Mouse (Mus musculus): ENCODE results near the gene Tmem265. TPM values are rescaled to one million over a fixed set of nuclear protein-coding genes. Genes with fewer than 3 reads are reported as not detected.

The Tmem265 gene
- polyA plus RNA-seq, 1 experiment: 12.5 TPM

GRCm38 (mm10) chr7:127564381-127565150 lies 3.4 kb downstream of the Tmem265 start:
- no peak for DNase-seq
- Histone ChIP-seq H3K27ac (ENCODE audit: control insufficient read depth, insufficient read depth, low read length) (no peak overlapping the region), H3K4me1 (replicated peaks; ENCODE audit: control insufficient read depth, insufficient read depth, low read length) (no peaks in the 10 kb centered on the region), H3K27me3 (ENCODE audit: control insufficient read depth, insufficient read depth, low read length) (no peaks in the 10 kb centered on the region), H3K36me3 (ENCODE audit: control insufficient read depth, insufficient read depth, low read length) (peaks cover 11% of the 10 kb centered on the region), H3K4me3 (ENCODE audit: control insufficient read depth, insufficient read depth, low read length) (no peak overlapping the region)
- TF ChIP-seq POLR2A (IDR thresholded peaks at IDR 0.05; ENCODE audit: control insufficient read depth, extremely low read depth, insufficient read depth, low read length, poor library complexity) (no peak), CTCF (IDR thresholded peaks at IDR 0.05; ENCODE audit: borderline replicate concordance, control insufficient read depth, extremely low read depth, insufficient read depth, low read length, poor library complexity) (no peak)
- WGBS: 94% methylated on average over 6 of the region's 6 CpGs

DNA sequence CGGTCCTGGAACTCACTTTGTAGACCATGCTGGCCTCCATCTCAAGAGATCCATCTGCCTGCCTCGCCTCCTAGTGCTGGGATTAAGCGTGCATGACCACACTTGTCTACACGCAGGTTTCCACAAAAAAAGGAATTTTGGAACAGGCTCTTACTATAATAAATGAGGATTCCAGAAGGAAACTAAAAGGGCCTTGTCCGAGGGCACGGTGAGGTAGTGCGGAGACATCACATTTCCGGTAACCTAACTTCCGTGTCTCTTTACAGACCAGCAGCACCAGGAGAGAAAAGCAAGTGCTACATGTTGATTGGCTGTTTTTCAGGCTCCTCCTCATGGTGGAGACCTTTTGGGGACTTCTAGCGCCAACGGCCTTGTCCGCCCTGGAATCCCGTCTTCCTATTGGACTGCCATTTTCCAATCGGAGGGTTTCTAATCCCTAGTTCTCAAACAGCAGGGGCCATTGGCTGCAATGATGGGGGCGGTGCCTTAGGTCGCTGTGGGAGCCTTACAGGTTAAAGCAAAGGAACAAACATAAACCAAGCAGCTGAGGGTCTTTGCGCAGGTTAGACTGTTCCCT lies 11.8 kb downstream of the Tmem265 start, which contains the start of gene Phkg2:
Gene Phkg2, plus strand, starts transcription at position 446 of the 577 bp plus-strand sequence.
- under 1% methylated on average over 17 of the region's 17 CpGs for WGBS
- H3K4me1 ChIP-seq (replicated peaks; ENCODE audit: control insufficient read depth, insufficient read depth, low read length): peaks cover 10% of the 10 kb centered on the region
- peaks cover 10% of the 10 kb centered on the region; the same call in 1 of the 2 replicates for H3K36me3 ChIP-seq (ENCODE audit: control insufficient read depth, insufficient read depth, low read length)
- H3K27me3 ChIP-seq (ENCODE audit: control insufficient read depth, insufficient read depth, low read length): no peaks in the 10 kb centered on the region
- H3K4me3 ChIP-seq (ENCODE audit: control insufficient read depth, insufficient read depth, low read length): peak within 1 kb of the TSS; percentile 70
- H3K27ac ChIP-seq (ENCODE audit: control insufficient read depth, insufficient read depth, low read length): peak within 1 kb of the TSS; percentile 69
- no peak for TF ChIP-seq CTCF (IDR thresholded peaks at IDR 0.05; ENCODE audit: borderline replicate concordance, control insufficient read depth, extremely low read depth, insufficient read depth, low read length, poor library complexity)
- TF ChIP-seq POLR2A (IDR thresholded peaks at IDR 0.05; ENCODE audit: control insufficient read depth, extremely low read depth, insufficient read depth, low read length, poor library complexity): peak; percentile 60
- peak; percentile 90 for DNase-seq

- Histone ChIP-seq H3K27me3 (ENCODE audit: control insufficient read depth, insufficient read depth, low read length) (no peaks in the 10 kb centered on the region), H3K27ac (ENCODE audit: control insufficient read depth, insufficient read depth, low read length) (peak overlapping the region; percentile 13; the same call in 1 of the 2 replicates), H3K36me3 (ENCODE audit: control insufficient read depth, insufficient read depth, low read length) (peaks cover 11% of the 10 kb centered on the region; the same call in 1 of the 2 replicates), H3K4me1 (replicated peaks; ENCODE audit: control insufficient read depth, insufficient read depth, low read length) (peaks cover 10% of the 10 kb centered on the region), H3K4me3 (ENCODE audit: control insufficient read depth, insufficient read depth, low read length) (peak overlapping the region; percentile 70)
- TF ChIP-seq CTCF (IDR thresholded peaks at IDR 0.05; ENCODE audit: borderline replicate concordance, control insufficient read depth, extremely low read depth, insufficient read depth, low read length, poor library complexity) (no peak), POLR2A (IDR thresholded peaks at IDR 0.05; ENCODE audit: control insufficient read depth, extremely low read depth, insufficient read depth, low read length, poor library complexity) (no peak)
- DNase-seq: peak; percentile 41
- WGBS: 1% methylated on average over 26 of the region's 28 CpGs
Observed at GRCm38 (mm10) chr7:127573503-127574008, 12.4 kb downstream of the Tmem265 start.

GRCm38 (mm10) chr7:127574115-127574514 lies 12.9 kb downstream of the Tmem265 start:
- Histone ChIP-seq H3K27me3 (ENCODE audit: control insufficient read depth, insufficient read depth, low read length) (no peaks in the 10 kb centered on the region), H3K27ac (ENCODE audit: control insufficient read depth, insufficient read depth, low read length) (peak overlapping the region; percentile 52), H3K4me1 (replicated peaks; ENCODE audit: control insufficient read depth, insufficient read depth, low read length) (peaks cover 10% of the 10 kb centered on the region), H3K4me3 (ENCODE audit: control insufficient read depth, insufficient read depth, low read length) (0 out of 2 replicates have a peak overlapping the region, but pooled peaks have one; percentile 8), H3K36me3 (ENCODE audit: control insufficient read depth, insufficient read depth, low read length) (peaks cover 14% of the 10 kb centered on the region; the same call in 1 of the 2 replicates)
- no peak for TF ChIP-seq POLR2A (IDR thresholded peaks at IDR 0.05; ENCODE audit: control insufficient read depth, extremely low read depth, insufficient read depth, low read length, poor library complexity)
- no peak for TF ChIP-seq CTCF (IDR thresholded peaks at IDR 0.05; ENCODE audit: borderline replicate concordance, control insufficient read depth, extremely low read depth, insufficient read depth, low read length, poor library complexity)
- WGBS: 6% methylated on average over 7 of the region's 7 CpGs
- no peak for DNase-seq

DNA sequence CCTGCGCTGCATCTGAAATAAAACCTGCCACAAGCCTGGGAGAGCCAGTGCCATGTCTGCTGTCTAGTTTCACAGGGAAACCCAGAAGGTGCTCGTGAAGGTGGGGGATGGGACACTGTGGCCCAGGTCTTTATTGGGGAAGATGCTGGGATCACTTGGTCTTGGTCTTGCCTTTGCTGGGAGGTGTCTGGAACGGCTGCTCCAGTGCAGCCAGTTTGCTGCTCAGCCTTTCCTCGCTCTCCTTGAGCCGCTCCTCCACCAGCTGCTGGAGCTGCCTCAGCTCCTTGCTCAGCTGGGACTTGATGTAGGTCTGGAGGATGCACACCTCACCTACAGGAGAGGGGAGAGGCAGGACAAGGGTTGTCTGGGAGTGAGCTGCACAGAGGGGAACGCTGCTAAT lies 22.1 kb downstream of the Tmem265 start:
- H3K36me3 ChIP-seq (ENCODE audit: control insufficient read depth, insufficient read depth, low read length): peaks cover 43% of the 10 kb centered on the region
- no peak for DNase-seq
- no peak overlapping the region for H3K27ac ChIP-seq (ENCODE audit: control insufficient read depth, insufficient read depth, low read length)
- 98% methylated on average over 6 of the region's 6 CpGs for WGBS
- H3K4me1 ChIP-seq (replicated peaks; ENCODE audit: control insufficient read depth, insufficient read depth, low read length): peaks cover 4% of the 10 kb centered on the region
- H3K27me3 ChIP-seq (ENCODE audit: control insufficient read depth, insufficient read depth, low read length): no peaks in the 10 kb centered on the region
- no peak overlapping the region for H3K4me3 ChIP-seq (ENCODE audit: control insufficient read depth, insufficient read depth, low read length)
- no peak for TF ChIP-seq CTCF (IDR thresholded peaks at IDR 0.05; ENCODE audit: borderline replicate concordance, control insufficient read depth, extremely low read depth, insufficient read depth, low read length, poor library complexity)
- TF ChIP-seq POLR2A (IDR thresholded peaks at IDR 0.05; ENCODE audit: control insufficient read depth, extremely low read depth, insufficient read depth, low read length, poor library complexity): no peak

- H3K4me1 ChIP-seq (replicated peaks; ENCODE audit: control insufficient read depth, insufficient read depth, low read length): peaks cover 13% of the 10 kb centered on the region
- H3K36me3 ChIP-seq (ENCODE audit: control insufficient read depth, insufficient read depth, low read length): peaks cover 33% of the 10 kb centered on the region
- TF ChIP-seq POLR2A (IDR thresholded peaks at IDR 0.05; ENCODE audit: control insufficient read depth, extremely low read depth, insufficient read depth, low read length, poor library complexity) (no peak), CTCF (IDR thresholded peaks at IDR 0.05; ENCODE audit: borderline replicate concordance, control insufficient read depth, extremely low read depth, insufficient read depth, low read length, poor library complexity) (no peak)
- no peak overlapping the region for H3K27ac ChIP-seq (ENCODE audit: control insufficient read depth, insufficient read depth, low read length)
- 80% methylated on average over 7 of the region's 7 CpGs for WGBS
- H3K27me3 ChIP-seq (ENCODE audit: control insufficient read depth, insufficient read depth, low read length): no peaks in the 10 kb centered on the region
- no peak for DNase-seq
- H3K4me3 ChIP-seq (ENCODE audit: control insufficient read depth, insufficient read depth, low read length): no peak overlapping the region
Observed at GRCm38 (mm10) chr7:127585031-127585430, 23.8 kb downstream of the Tmem265 start.
